Mouse (Mus musculus) kidney, postnatal 10 days (tissue): Measurements from ENCODE around the gene Nek11.

Experiments
- DNase-seq: peaks from one replicate; pipeline ENCODE4 v3.0.0; 2021; ENCODE audit warnings: mixed read lengths

The Nek11 gene

DNA sequence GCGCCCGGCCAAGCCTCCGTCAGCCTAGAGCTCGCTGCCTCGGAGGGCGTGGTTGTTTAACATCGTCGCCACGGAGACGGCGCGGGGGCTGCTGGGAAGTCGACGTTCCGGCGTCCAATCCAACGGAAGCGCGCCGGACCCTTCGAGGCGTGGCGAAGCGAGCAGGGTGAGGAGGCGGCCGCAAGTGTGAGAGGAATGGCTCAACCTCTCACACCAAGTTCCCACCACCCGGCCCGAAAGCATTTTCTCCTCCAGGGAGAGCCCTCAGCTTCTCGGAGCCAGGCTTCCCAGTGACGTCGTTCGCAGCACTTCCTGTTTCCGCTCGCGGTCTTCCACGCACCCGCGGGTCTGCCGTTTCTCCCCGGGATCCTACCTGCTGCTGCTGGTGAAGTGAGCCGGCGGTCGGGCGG lies at the start of gene Nek11, which contains the start of gene Aste1:
Nek11 (minus strand) TSS at position 307 of the 410 bp plus-strand sequence.
Aste1 (plus strand) TSS at position 175 of the 410 bp plus-strand sequence.
- DNase-seq: peak; percentile 97

DNA sequence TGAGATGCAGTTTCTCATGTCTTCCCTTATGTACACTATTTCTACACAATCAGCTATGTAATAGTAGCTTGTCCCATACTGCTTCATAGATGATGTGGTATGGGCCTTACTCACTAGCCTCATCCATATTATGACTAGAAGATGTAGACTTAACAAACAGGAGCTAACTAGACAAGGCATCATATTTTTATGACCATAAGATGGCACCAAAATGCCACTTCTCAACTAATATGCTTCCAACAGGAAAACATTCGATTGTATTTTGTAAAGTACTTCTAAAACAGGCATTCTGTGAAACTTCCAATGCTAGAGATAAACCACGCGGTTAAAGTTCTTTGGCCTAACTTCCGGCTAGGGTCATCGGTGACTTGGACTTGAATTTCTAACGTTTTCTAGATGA lies 13.2 kb upstream of the Nek11 start:
- no peak for DNase-seq

DNA sequence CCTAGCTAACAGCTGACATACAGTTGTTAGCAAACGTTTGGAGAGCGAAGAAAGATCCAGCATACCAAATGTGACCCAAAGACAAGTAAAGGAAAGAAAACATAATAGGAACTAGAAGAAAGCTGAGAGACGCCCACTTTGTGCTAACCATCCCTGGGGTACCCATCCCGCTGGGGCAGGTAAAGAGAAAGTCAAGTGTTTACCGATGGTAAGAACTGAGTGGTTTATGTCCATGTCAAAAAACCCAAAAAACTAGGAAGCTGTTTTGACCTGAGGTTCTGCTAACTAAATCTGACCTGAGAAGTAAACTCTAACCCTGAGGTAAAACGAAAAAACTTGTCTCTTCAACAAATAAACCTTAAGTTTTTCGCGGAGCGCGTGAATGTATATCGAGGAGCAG lies 604 bp downstream of the Nek11 start:
- no peak for DNase-seq

DNA sequence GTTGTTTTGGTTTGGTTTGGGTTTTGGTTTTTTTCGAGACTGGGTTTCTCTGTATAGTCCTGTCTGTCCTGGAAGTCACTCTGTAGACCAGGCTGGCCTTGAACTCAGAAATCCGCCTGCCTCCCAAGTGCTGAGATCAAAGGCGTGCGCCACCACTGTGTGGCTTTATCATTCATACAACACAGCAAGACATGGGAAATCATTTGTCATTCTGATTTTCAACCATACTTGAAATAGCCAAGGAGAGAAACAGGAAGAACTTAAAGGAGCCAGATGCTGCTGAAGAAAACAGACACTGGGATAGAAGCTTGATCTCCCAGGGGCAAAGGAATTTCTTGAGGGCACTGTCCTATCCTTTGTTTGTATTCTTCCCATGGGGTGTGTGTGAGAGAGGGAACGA lies 4.7 kb downstream of the Nek11 start:
- no peak for DNase-seq

- peak; percentile 82 for DNase-seq
Observed at GRCm38 (mm10) chr9:105389289-105389688, 6.0 kb downstream of the Nek11 start.

- no peak for DNase-seq
Observed at GRCm38 (mm10) chr9:105387403-105387802, 7.9 kb downstream of the Nek11 start.

- DNase-seq: no peak
Observed at GRCm38 (mm10) chr9:105379533-105380145, 15.7 kb downstream of the Nek11 start.

GRCm38 (mm10) chr9:105377622-105378021 lies 17.7 kb downstream of the Nek11 start:
- no peak for DNase-seq

- no peak for DNase-seq
Observed at GRCm38 (mm10) chr9:105376954-105377530, 18.3 kb downstream of the Nek11 start.

DNA sequence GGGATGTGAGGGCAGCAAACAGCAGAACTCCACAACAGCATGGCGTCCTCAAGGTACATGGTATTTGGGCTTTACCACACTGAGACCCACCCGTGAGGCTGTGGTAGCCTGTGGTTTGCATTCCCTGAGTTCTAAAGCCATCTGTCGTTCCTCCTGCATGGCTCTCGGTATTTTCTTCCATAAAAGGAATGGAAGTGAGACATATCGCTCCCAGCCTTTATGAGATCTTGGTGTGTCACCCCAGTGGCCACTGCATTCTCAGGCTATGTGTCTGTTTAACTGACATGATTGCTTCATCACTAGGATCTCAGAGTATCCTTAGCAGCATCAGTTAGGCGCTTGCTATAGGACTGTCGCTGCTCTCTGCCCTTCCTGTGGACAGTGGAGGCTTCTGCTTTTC lies 18.9 kb downstream of the Nek11 start:
- no peak for DNase-seq

- DNase-seq: no peak
Observed at GRCm38 (mm10) chr9:105374361-105374760, 21.0 kb downstream of the Nek11 start.

GRCm38 (mm10) chr9:105368605-105369004 lies 26.7 kb downstream of the Nek11 start:
- DNase-seq: no peak

DNA sequence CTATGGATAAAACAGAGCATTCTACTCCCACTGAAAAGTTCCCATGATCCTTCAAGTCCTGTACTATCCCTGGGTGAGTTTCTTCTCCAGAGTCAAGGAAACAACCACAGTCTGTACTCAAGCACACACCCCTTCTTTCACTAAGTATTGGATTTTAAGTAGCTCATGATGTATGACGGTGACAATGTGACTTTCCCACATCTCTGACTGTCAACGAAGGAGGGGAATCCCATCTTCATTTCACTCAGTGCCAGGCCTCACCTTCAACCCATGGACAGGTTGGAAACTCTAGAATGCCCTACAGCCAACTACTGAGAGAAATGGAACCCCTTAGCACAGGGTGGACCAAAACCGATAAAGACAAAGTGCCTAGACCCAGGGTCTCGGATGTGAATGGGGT lies 29.1 kb downstream of the Nek11 start:
- DNase-seq: no peak

GRCm38 (mm10) chr9:105363520-105364231 lies 31.6 kb downstream of the Nek11 start:
- DNase-seq: no peak

DNA sequence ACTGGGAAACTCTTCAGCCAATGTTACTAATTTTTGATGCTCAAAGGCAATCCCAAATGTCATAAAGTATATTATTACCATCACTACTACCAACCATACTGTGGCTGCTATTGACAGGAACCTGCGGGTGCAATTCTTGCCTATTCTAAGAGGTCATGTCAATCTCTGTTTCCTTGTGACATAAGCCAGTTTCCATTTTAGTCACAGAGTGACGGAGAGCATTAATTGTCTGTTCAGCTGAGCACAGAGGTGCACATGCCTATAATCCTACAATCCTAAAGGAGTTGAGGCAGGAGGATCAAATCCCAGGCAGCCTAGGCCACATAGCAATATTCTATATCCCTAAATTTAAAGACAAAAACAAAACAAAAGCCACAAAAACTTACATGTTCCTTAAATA lies 33.1 kb downstream of the Nek11 start:
- no peak for DNase-seq

DNA sequence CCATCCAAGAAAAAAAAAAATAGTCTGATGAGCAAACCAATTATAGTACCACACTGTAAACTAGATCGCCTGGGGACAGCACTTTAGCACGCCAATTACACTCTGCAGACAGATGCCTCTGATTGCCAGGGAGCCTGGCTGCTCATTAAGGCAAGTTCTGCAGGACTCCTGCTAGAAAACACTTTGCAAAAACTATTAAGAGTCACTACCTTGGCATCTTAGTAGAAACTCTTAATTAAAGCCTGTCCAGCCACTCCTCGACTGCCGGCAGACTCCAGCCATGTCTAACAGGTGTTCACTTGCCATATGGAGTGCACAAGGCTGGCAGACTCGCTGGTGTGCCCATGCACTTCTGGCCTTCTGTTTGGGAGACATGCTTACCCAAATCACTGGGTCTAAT lies 46.3 kb downstream of the Nek11 start:
- no peak for DNase-seq

DNA sequence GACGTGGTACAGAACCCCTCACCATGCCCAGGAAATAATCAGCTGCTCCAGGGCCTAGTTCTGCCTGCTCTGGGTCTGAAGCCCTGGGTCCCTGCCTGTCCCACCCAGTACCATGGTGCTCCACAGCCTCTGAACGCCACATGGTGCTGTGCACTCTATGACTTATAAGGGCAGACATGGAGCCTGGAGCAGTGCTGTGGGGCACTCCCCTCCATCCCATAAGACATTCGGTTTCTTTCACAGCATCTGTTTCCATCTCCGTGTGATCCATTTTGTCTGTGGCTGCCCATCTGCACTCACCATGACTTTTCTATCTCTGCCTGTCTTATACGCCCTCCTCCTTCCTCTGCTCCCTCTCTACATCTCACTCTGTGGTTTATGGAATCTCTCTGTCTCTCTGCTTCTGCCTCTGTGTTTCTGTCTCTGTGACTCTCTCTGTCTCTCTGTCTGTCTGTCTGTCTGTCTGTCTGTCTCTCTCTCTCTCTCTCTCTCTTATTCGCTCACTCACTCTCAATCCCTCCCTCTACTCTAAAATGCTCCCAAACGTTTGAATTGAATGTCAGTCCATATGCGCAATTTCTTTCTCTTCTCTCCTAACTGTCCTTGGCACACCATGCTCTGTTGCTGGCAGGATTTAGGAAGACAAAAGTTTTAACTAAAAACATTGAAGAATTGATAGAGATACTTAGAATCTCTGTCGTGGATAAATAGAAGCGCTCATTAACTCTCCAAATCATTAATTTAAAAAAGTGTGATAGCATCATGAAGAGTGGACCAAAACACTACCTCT lies 46.9 kb downstream of the Nek11 start:
- DNase-seq: no peak

GRCm38 (mm10) chr9:105342994-105343656 lies 52.2 kb downstream of the Nek11 start:
- DNase-seq: no peak

DNA sequence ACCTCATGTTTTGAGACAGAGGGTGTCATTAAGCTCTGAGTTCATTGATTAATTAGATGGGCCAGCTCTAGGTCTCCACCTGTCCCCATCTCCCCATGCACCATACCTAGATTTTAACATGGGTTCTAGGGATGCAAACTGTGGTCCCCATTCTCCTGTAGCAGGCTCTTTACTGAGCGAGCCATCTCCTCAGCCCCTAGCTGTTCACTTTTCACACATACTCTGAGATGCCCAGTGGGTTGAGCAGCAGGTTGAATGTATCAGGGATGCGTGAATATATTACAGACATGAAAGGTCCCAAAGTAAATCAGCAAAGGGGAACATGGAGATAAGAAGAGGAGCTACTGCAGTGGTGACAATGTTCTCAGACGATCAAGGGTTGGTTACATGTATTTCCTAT lies 52.8 kb downstream of the Nek11 start:
- no peak for DNase-seq

- DNase-seq: no peak
Observed at GRCm38 (mm10) chr9:105332436-105333016, 62.8 kb downstream of the Nek11 start.

GRCm38 (mm10) chr9:105321856-105322255 lies 73.5 kb downstream of the Nek11 start:
- no peak for DNase-seq

GRCm38 (mm10) chr9:105313250-105313649 lies 82.1 kb downstream of the Nek11 start:
- no peak for DNase-seq
